Mouse (Mus musculus): ENCODE data around the gene Doc2g. TPM values are rescaled to one million over a fixed set of nuclear protein-coding genes. Genes with fewer than 3 reads are reported as not detected.
"Not testable (repeated sequence)": the region's sequence is repeated elsewhere in the genome, so short reads cannot be mapped to it uniquely, and the experiment has no call there.

Doc2g gene
- total RNA-seq, 2 experiments from 2014 or later = 1.9 to 2.4 TPM

GRCm38 (mm10) chr19:4014802-4015201 is 11.7 kb downstream of the Doc2g start:
- no peak for DNase-seq (ENCODE audit: low spot score in 2 of 2)

GRCm38 (mm10) chr19:4015635-4016034 is 12.5 kb downstream of the Doc2g start:
- no peak for DNase-seq (ENCODE audit: low spot score in 2 of 2)

- DNase-seq (ENCODE audit: low spot score in 2 of 2) = no peak
Measured at GRCm38 (mm10) chr19:4017921-4018587, 14.9 kb downstream of the Doc2g start.

- DNase-seq (ENCODE audit: low spot score in 2 of 2) = peak; percentile 66 to 71
Measured at GRCm38 (mm10) chr19:4018743-4019583, 15.8 kb downstream of the Doc2g start.

GRCm38 (mm10) chr19:4023185-4023584 is 20.1 kb downstream of the Doc2g start:
- no peak for DNase-seq (ENCODE audit: low spot score in 2 of 2)

- no peak for DNase-seq (ENCODE audit: low spot score in 2 of 2)
Measured at GRCm38 (mm10) chr19:4027576-4027975, 24.5 kb downstream of the Doc2g start.

GRCm38 (mm10) chr19:4032668-4033067 is 29.6 kb downstream of the Doc2g start:
- DNase-seq (ENCODE audit: low spot score in 2 of 2) = no peak

GRCm38 (mm10) chr19:4033298-4033697 is 30.2 kb downstream of the Doc2g start:
- no peak for DNase-seq (ENCODE audit: low spot score in 2 of 2)

- no peak for DNase-seq (ENCODE audit: low spot score in 2 of 2)
Measured at GRCm38 (mm10) chr19:4033742-4034141, 30.6 kb downstream of the Doc2g start.

- DNase-seq (ENCODE audit: low spot score in 2 of 2) = no peak
Measured at GRCm38 (mm10) chr19:4036327-4037045, 33.4 kb downstream of the Doc2g start.

- not testable (repeated sequence) for DNase-seq (ENCODE audit: low spot score in 2 of 2)
Measured at GRCm38 (mm10) chr19:4037154-4037787, 34.2 kb downstream of the Doc2g start.

GRCm38 (mm10) chr19:4037788-4038232 is 34.7 kb downstream of the Doc2g start, which contains the start of gene Gstp1:
Gene Gstp1, minus strand, starts transcription at chr19:4037985.
- DNase-seq (ENCODE audit: low spot score in 2 of 2) = peak; percentile 86 to 90

GRCm38 (mm10) chr19:4040941-4041340 is 37.8 kb downstream of the Doc2g start:
- DNase-seq (ENCODE audit: low spot score in 2 of 2) = not testable (repeated sequence)

- DNase-seq (ENCODE audit: low spot score in 2 of 2) = not testable (repeated sequence)
Measured at GRCm38 (mm10) chr19:4041500-4041899, 38.4 kb downstream of the Doc2g start.

- no peak for DNase-seq (ENCODE audit: low spot score in 2 of 2)
Measured at GRCm38 (mm10) chr19:4042124-4042523, 39.0 kb downstream of the Doc2g start.

- DNase-seq (ENCODE audit: low spot score in 2 of 2) = not testable (repeated sequence)
Measured at GRCm38 (mm10) chr19:4044109-4044508, 41.0 kb downstream of the Doc2g start.

- peak; percentile 58 to 65 for DNase-seq (ENCODE audit: low spot score in 2 of 2)
Measured at GRCm38 (mm10) chr19:4045966-4046865, 43.1 kb downstream of the Doc2g start, which contains the start of gene Gstp2. Gene Gstp2, minus strand, starts transcription at chr19:4046023.

GRCm38 (mm10) chr19:4046866-4047254 is 43.7 kb downstream of the Doc2g start:
- no peak for DNase-seq (ENCODE audit: low spot score in 2 of 2)

- peak; percentile 82 to 84 for DNase-seq (ENCODE audit: low spot score in 2 of 2)
Measured at GRCm38 (mm10) chr19:4047859-4048258, 44.7 kb downstream of the Doc2g start.

- DNase-seq (ENCODE audit: low spot score in 2 of 2) = not testable (repeated sequence)
Measured at GRCm38 (mm10) chr19:4049069-4049468, 46.0 kb downstream of the Doc2g start.

All from adrenal gland, adult 18-20 months (tissue).